Mouse (Mus musculus) hindbrain, postnatal 0 days (tissue): ENCODE data around the gene Kcng1. TPM values are rescaled to one million over a fixed set of nuclear protein-coding genes. Genes with fewer than 3 reads are reported as not detected.
A peak's percentile ranks its signal among the peaks of the same experiment; 100 is the strongest.

Experiments used
- ATAC-seq: fragments of 200-750 bp; cut with Nextera tagmentation; 2 replicates; pipeline ENCODE4 v1.8.0; 2017; ENCODE audit warnings: mild to moderate bottlenecking, moderate TSS enrichment, moderate library complexity
- DNase-seq: peaks from one replicate; pipeline ENCODE4 v3.0.0-alpha.2; 2015; ENCODE audit warnings: low spot score
- H3K27ac ChIP-seq: fragments of 300-500 bp; sonication (generic); 2 replicates; pipeline ENCODE4 v1.5.1; 2014; ENCODE audit warnings: mild to moderate bottlenecking
- H3K27me3 ChIP-seq: fragments of 300-500 bp; sonication (generic); 2 replicates; pipeline ENCODE4 v1.6.1; 2014; ENCODE audit warnings: low read length, mixed read lengths; ENCODE audit not compliant: insufficient read depth
- H3K36me3 ChIP-seq: fragments of 300-500 bp; sonication (generic); 2 replicates; pipeline ENCODE4 v1.6.1; 2014; ENCODE audit warnings: low read length, mixed read lengths; ENCODE audit not compliant: insufficient read depth
- H3K4me1 ChIP-seq: fragments of 300-500 bp; sonication (generic); 2 replicates; pipeline ENCODE4 v1.6.1; 2014; ENCODE audit warnings: antibody characterized with exemption, low read length, mixed read lengths; ENCODE audit not compliant: insufficient read depth
- H3K4me2 ChIP-seq: fragments of 300-500 bp; sonication (generic); 2 replicates; pipeline ENCODE4 v1.6.1; 2014; ENCODE audit warnings: low read depth, mild to moderate bottlenecking, low read length, moderate library complexity, mixed read lengths
- H3K4me3 ChIP-seq: fragments of 300-500 bp; sonication (generic); 2 replicates; pipeline ENCODE4 v1.5.1; 2014; ENCODE audit warnings: low read length
- H3K9ac ChIP-seq: fragments of 300-500 bp; sonication (generic); replicated peaks from 2 replicates; pipeline ENCODE4 v1.6.1; 2014; ENCODE audit warnings: mild to moderate bottlenecking, low read length, moderate library complexity, mixed read lengths
- H3K9me3 ChIP-seq: fragments of 300-500 bp; sonication (generic); 2 replicates; pipeline ENCODE4 v1.6.1; 2016; ENCODE audit warnings: low read length, mixed read lengths
- CTCF ChIP-seq: IDR thresholded peaks from 2 replicates; pipeline ENCODE4 v1.5.1; 2016; ENCODE audit warnings: antibody characterized with exemption, control low read depth, low read depth
- WGBS: fragments of 180-500 bp; shearing (Covaris S2); extraction: QIAGEN DNeasy Blood & Tissue Kit; methylation state at CpG from one replicate; pipeline ENCODE4 v1.1.7; 2014; 5-methylcytosine and 5-hydroxymethylcytosine counted together
- polyA plus RNA-seq: library from polyadenylated mRNA; unstranded; fragments of >200 nt; fragmentation: Nextera tagmentation; extraction: Ambion mirVana; gene quantifications from 2 replicates; pipeline ENCODE4 v1.2.1, GENCODE M21; 2015
- total RNA-seq: library from RNA; depleted of rRNA; stranded (reverse); fragments of >200 nt; gene quantifications from 2 replicates; pipeline ENCODE4 v1.2.3, GENCODE M21; 2014

Kcng1 gene
- total and polyA plus RNA-seq, 2 experiments from 2014 or later = 0.89 to 1.1 TPM

GRCm38 (mm10) chr2:168260900-168261299, 20.6 kb downstream of the Kcng1 start:
- 93% methylated on average over 10 of the region's 10 CpGs for WGBS
- Histone ChIP-seq H3K36me3 (no peaks in the 10 kb centered on the region), H3K27ac (no peak overlapping the region), H3K4me1 (no peaks in the 10 kb centered on the region), H3K9ac (no peak overlapping the region), H3K4me3 (no peak overlapping the region), H3K4me2 (no peak overlapping the region), H3K27me3 (no peaks in the 10 kb centered on the region), H3K9me3 (no peaks in the 10 kb centered on the region)
- ATAC-seq = no peak
- DNase-seq = no peak
- TF ChIP-seq CTCF = no peak

- ATAC-seq = no peak
- no peak overlapping the region for H3K4me2 ChIP-seq
- H3K4me1 ChIP-seq = no peaks in the 10 kb centered on the region
- no peak for TF ChIP-seq CTCF
- no peak overlapping the region for H3K4me3 ChIP-seq
- no peaks in the 10 kb centered on the region for H3K9me3 ChIP-seq
- H3K36me3 ChIP-seq = no peaks in the 10 kb centered on the region
- WGBS = 93% methylated on average over 3 of the region's 3 CpGs
- H3K9ac ChIP-seq = no peak overlapping the region
- no peak for DNase-seq
- no peak overlapping the region for H3K27ac ChIP-seq
- no peaks in the 10 kb centered on the region for H3K27me3 ChIP-seq
Observed at GRCm38 (mm10) chr2:168260124-168260523, 21.4 kb downstream of the Kcng1 start.

GRCm38 (mm10) chr2:168259046-168259445, 22.5 kb downstream of the Kcng1 start:
- ATAC-seq (no peak), DNase-seq (no peak)
- Histone ChIP-seq H3K27ac (no peak overlapping the region), H3K36me3 (no peaks in the 10 kb centered on the region), H3K9ac (no peak overlapping the region), H3K27me3 (no peaks in the 10 kb centered on the region), H3K4me2 (no peak overlapping the region), H3K4me3 (no peak overlapping the region), H3K4me1 (no peaks in the 10 kb centered on the region), H3K9me3 (no peaks in the 10 kb centered on the region)
- TF ChIP-seq CTCF = no peak
- WGBS = 71% methylated on average over 8 of the region's 8 CpGs

GRCm38 (mm10) chr2:168257188-168257587, 24.3 kb downstream of the Kcng1 start:
- H3K9ac ChIP-seq = no peak overlapping the region
- ATAC-seq (no peak), DNase-seq (no peak)
- no peaks in the 10 kb centered on the region for H3K4me1 ChIP-seq
- no peak overlapping the region for H3K4me2 ChIP-seq
- H3K27me3 ChIP-seq = no peaks in the 10 kb centered on the region
- H3K9me3 ChIP-seq = no peaks in the 10 kb centered on the region
- H3K27ac ChIP-seq = no peak overlapping the region
- H3K36me3 ChIP-seq = no peaks in the 10 kb centered on the region
- TF ChIP-seq CTCF = no peak
- H3K4me3 ChIP-seq = no peak overlapping the region
- WGBS = 94% methylated on average over 4 of the region's 4 CpGs

GRCm38 (mm10) chr2:168256506-168256905, 25.0 kb downstream of the Kcng1 start:
- H3K4me2 ChIP-seq = no peak overlapping the region
- no peaks in the 10 kb centered on the region for H3K27me3 ChIP-seq
- no peak overlapping the region for H3K27ac ChIP-seq
- H3K4me1 ChIP-seq = no peaks in the 10 kb centered on the region
- WGBS = 79% methylated on average over 3 of the region's 3 CpGs
- no peak overlapping the region for H3K9ac ChIP-seq
- no peak for DNase-seq
- H3K9me3 ChIP-seq = no peaks in the 10 kb centered on the region
- ATAC-seq = no peak
- no peaks in the 10 kb centered on the region for H3K36me3 ChIP-seq
- TF ChIP-seq CTCF = no peak
- no peak overlapping the region for H3K4me3 ChIP-seq

GRCm38 (mm10) chr2:168253822-168254221, 27.7 kb downstream of the Kcng1 start:
- Histone ChIP-seq H3K9me3 (no peaks in the 10 kb centered on the region), H3K27me3 (no peaks in the 10 kb centered on the region), H3K9ac (no peak overlapping the region), H3K4me2 (no peak overlapping the region), H3K36me3 (no peaks in the 10 kb centered on the region), H3K4me3 (no peak overlapping the region), H3K4me1 (no peaks in the 10 kb centered on the region), H3K27ac (no peak overlapping the region)
- ATAC-seq = no peak
- peak; percentile 74 for DNase-seq
- peak; percentile 20; the same call in 1 of the 2 replicates for TF ChIP-seq CTCF
- WGBS = 42% methylated on average over 7 of the region's 7 CpGs

- H3K27ac ChIP-seq = no peak overlapping the region
- 13% methylated on average over 16 of the region's 16 CpGs for WGBS
- H3K9ac ChIP-seq = no peak overlapping the region
- H3K9me3 ChIP-seq = no peaks in the 10 kb centered on the region
- H3K4me1 ChIP-seq = no peaks in the 10 kb centered on the region
- no peak overlapping the region for H3K4me2 ChIP-seq
- H3K27me3 ChIP-seq = no peaks in the 10 kb centered on the region
- no peaks in the 10 kb centered on the region for H3K36me3 ChIP-seq
- no peak overlapping the region for H3K4me3 ChIP-seq
- peak; percentile 80 for TF ChIP-seq CTCF
- peak; percentile 75 for DNase-seq
- ATAC-seq = no peak
Observed at GRCm38 (mm10) chr2:168252639-168253292, 28.8 kb downstream of the Kcng1 start.
